Mouse (Mus musculus) liver, embryonic 13.5 days (tissue): ENCODE data around the gene Gm47996. TPM values are rescaled to one million over a fixed set of nuclear protein-coding genes. Genes with fewer than 3 reads are reported as not detected.

Experiments used
- ATAC-seq: fragments of 200-750 bp; cut with Nextera tagmentation; 2 replicates; pipeline ENCODE4 v1.8.0; 2017; ENCODE audit warnings: low read depth, mild to moderate bottlenecking, moderate number of reproducible peaks, moderate library complexity
- DNase-seq: peaks from one replicate; pipeline ENCODE4 v3.0.0; 2022
- H3K27ac ChIP-seq: fragments of 300-500 bp; sonication (generic); 2 replicates; pipeline ENCODE4 v1.5.1; 2015; ENCODE audit warnings: moderate library complexity, mild to moderate bottlenecking, inconsistent platforms
- H3K27me3 ChIP-seq: fragments of 300-500 bp; sonication (generic); 2 replicates; pipeline ENCODE4 v1.6.1; 2015; ENCODE audit warnings: mild to moderate bottlenecking, inconsistent platforms
- H3K36me3 ChIP-seq: fragments of 300-500 bp; sonication (generic); 2 replicates; pipeline ENCODE4 v1.6.1; 2015; ENCODE audit warnings: mild to moderate bottlenecking, inconsistent platforms
- H3K4me1 ChIP-seq: fragments of 300-500 bp; sonication (generic); replicated peaks from 2 replicates; pipeline ENCODE4 v1.6.1; 2015; ENCODE audit warnings: inconsistent platforms
- H3K4me2 ChIP-seq: fragments of 300-500 bp; sonication (generic); 2 replicates; pipeline ENCODE4 v1.6.1; 2015; ENCODE audit warnings: inconsistent platforms, mild to moderate bottlenecking, moderate library complexity
- H3K4me3 ChIP-seq: fragments of 300-500 bp; sonication (generic); replicated peaks from 2 replicates; pipeline ENCODE4 v1.5.1; 2015; ENCODE audit warnings: mild to moderate bottlenecking, inconsistent platforms
- H3K9ac ChIP-seq: fragments of 300-500 bp; sonication (generic); 2 replicates; pipeline ENCODE4 v1.6.1; 2015; ENCODE audit warnings: mild to moderate bottlenecking, inconsistent platforms
- H3K9me3 ChIP-seq: fragments of 300-500 bp; sonication (generic); replicated peaks from 2 replicates; pipeline ENCODE4 v1.6.1; 2016; ENCODE audit warnings: inconsistent platforms
- WGBS: fragments of 180-500 bp; shearing (Covaris S2); methylation state at CpG from one replicate; pipeline ENCODE4 v1.1.7; 2015; ENCODE audit not compliant: insufficient replicate concordance; 5-methylcytosine and 5-hydroxymethylcytosine counted together
- polyA plus RNA-seq: library from polyadenylated mRNA; unstranded; fragments of >200 nt; fragmentation: Nextera tagmentation; extraction: Ambion mirVana; gene quantifications from 2 replicates; pipeline ENCODE4 v1.2.1, GENCODE M21; 2015

Gene Gm47996
- polyA plus RNA-seq, 1 experiment from 2014 or later, result 0.36 TPM

DNA sequence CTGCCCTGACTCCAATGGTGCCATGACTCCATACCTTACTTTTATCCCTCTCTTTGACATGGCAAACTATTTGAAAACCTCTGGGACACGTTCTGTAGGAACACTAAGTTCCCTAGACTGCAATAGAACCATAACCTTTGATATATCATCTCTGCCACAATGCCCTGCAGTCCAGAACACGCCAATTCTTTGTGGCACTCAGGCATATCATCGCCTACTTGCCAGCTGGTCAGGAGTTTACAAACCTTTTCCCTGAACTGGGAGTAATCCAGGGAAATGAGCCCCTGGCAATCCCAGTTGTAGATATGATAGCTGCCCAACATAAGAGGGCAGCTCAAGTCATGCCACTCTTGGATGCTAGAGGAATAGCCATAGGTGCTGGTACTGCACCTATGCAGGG lies 22.4 kb downstream of the Gm47996 start:
- ATAC-seq (no peak), DNase-seq (no peak)
- no peak overlapping the region for H3K27ac ChIP-seq
- H3K4me3 ChIP-seq, result no peak overlapping the region
- H3K27me3 ChIP-seq, result no peaks in the 10 kb centered on the region
- no peaks in the 10 kb centered on the region for H3K4me1 ChIP-seq
- no peaks in the 10 kb centered on the region for H3K9me3 ChIP-seq
- 62% methylated on average over 3 of the region's 3 CpGs for WGBS
- H3K4me2 ChIP-seq, result no peak overlapping the region
- no peak overlapping the region for H3K9ac ChIP-seq
- H3K36me3 ChIP-seq, result no peaks in the 10 kb centered on the region

- H3K4me3 ChIP-seq, result no peak overlapping the region
- no peak overlapping the region for H3K9ac ChIP-seq
- no peaks in the 10 kb centered on the region for H3K36me3 ChIP-seq
- no peak for ATAC-seq
- H3K4me1 ChIP-seq, result peaks cover 6% of the 10 kb centered on the region
- no peak overlapping the region for H3K4me2 ChIP-seq
- H3K27me3 ChIP-seq, result no peaks in the 10 kb centered on the region
- no peak for DNase-seq
- H3K9me3 ChIP-seq, result no peaks in the 10 kb centered on the region
- WGBS, result 60% methylated on average over 3 of the region's 3 CpGs
- no peak overlapping the region for H3K27ac ChIP-seq
Observed at GRCm38 (mm10) chr1:151233756-151234155, 23.8 kb downstream of the Gm47996 start.

- H3K9me3 ChIP-seq, result no peaks in the 10 kb centered on the region
- 55% methylated on average over 2 of the region's 2 CpGs for WGBS
- no peak overlapping the region for H3K4me3 ChIP-seq
- H3K4me2 ChIP-seq, result no peak overlapping the region
- no peaks in the 10 kb centered on the region for H3K36me3 ChIP-seq
- no peak overlapping the region for H3K9ac ChIP-seq
- peaks cover 8% of the 10 kb centered on the region for H3K4me1 ChIP-seq
- H3K27me3 ChIP-seq, result no peaks in the 10 kb centered on the region
- H3K27ac ChIP-seq, result no peak overlapping the region
- DNase-seq, result no peak
- ATAC-seq, result no peak
Observed at GRCm38 (mm10) chr1:151235574-151235973, 25.6 kb downstream of the Gm47996 start.

DNA sequence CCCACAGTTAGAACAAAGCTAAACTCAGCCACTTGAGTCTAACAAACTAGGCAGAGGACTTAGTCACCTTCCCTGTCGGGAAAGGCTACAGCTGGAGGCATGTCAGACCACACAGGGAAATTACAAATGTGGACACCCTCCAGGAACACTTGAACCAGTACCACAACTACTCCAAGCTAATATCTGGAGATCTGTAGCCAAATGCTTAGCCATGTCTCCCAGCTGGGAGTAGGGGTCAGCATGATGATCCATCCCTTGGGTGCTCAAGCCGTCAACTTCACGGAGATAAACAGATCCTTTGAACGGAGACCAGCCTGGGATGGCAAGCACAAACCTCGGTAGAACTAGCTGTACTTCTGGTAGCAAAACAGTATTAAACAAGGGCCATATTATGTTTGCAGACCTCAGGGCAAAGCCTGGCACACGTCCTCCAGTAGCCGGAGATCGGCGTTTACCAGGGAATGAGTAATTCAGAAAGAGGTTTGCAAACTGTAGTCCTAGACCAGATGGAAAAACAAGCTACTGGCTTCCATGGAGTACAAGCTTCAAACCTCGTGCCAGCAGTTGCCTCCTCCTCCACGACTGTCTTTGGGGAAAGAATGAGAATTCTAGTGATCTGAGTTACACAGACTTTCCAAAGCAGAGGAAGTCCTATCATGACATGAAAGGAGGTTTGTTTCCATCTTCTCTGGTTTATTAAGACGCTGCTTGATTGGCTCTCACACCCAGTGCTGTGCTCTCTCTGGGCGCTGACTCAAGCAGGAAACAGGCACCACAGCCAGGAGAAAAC lies 26.4 kb downstream of the Gm47996 start:
- WGBS, result 55% methylated on average over 13 of the region's 13 CpGs
- Histone ChIP-seq H3K9ac (no peak overlapping the region), H3K4me2 (no peak overlapping the region), H3K36me3 (no peaks in the 10 kb centered on the region), H3K9me3 (no peaks in the 10 kb centered on the region), H3K4me1 (peaks cover 8% of the 10 kb centered on the region), H3K27ac (no peak overlapping the region), H3K4me3 (no peak overlapping the region), H3K27me3 (no peaks in the 10 kb centered on the region)
- DNase-seq (no peak), ATAC-seq (no peak)

- no peaks in the 10 kb centered on the region for H3K36me3 ChIP-seq
- no peak overlapping the region for H3K4me2 ChIP-seq
- H3K9me3 ChIP-seq, result no peaks in the 10 kb centered on the region
- ATAC-seq, result no peak
- no peak overlapping the region for H3K9ac ChIP-seq
- peaks cover 8% of the 10 kb centered on the region for H3K4me1 ChIP-seq
- no peak overlapping the region for H3K4me3 ChIP-seq
- H3K27ac ChIP-seq, result no peak overlapping the region
- WGBS, result 78% methylated on average over 3 of the region's 3 CpGs
- H3K27me3 ChIP-seq, result no peaks in the 10 kb centered on the region
- no peak for DNase-seq
Observed at GRCm38 (mm10) chr1:151237780-151238179, 27.8 kb downstream of the Gm47996 start.

- Histone ChIP-seq H3K36me3 (no peaks in the 10 kb centered on the region), H3K4me3 (no peak overlapping the region), H3K4me2 (no peak overlapping the region), H3K27me3 (no peaks in the 10 kb centered on the region), H3K4me1 (peaks cover 16% of the 10 kb centered on the region), H3K9me3 (no peaks in the 10 kb centered on the region), H3K9ac (no peak overlapping the region), H3K27ac (no peak overlapping the region)
- no peak for DNase-seq
- ATAC-seq, result no peak
- 65% methylated on average over 4 of the region's 4 CpGs for WGBS
Observed at GRCm38 (mm10) chr1:151243332-151243731, 33.4 kb downstream of the Gm47996 start.

DNA sequence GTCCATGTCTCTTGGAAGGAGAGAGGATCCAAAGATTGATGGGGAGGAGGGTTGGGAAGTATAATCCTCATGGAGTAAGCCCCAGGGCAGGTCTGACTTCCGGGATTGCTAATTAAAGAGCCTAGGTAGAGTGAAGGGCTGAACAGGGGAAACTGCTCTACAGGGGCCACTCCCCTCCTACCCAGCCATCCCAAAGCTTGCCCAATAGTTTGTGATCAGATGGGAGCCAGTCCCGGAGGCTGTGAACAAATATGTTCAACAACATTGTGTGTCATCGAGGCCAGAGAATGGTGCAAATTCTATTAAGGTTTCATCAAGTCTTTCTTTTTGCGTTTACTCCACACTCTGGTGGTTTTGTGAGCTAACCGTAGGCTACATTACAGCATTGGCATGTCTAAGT lies 34.1 kb downstream of the Gm47996 start:
- no peak for ATAC-seq

GRCm38 (mm10) chr1:151244761-151245160 lies 34.8 kb downstream of the Gm47996 start:
- no peak for DNase-seq
- no peak overlapping the region for H3K27ac ChIP-seq
- no peak for ATAC-seq
- H3K4me3 ChIP-seq, result no peak overlapping the region
- no peaks in the 10 kb centered on the region for H3K9me3 ChIP-seq
- no peak overlapping the region for H3K9ac ChIP-seq
- H3K4me2 ChIP-seq, result no peak overlapping the region
- WGBS, result 83% methylated on average over 4 of the region's 4 CpGs
- H3K36me3 ChIP-seq, result no peaks in the 10 kb centered on the region
- no peaks in the 10 kb centered on the region for H3K27me3 ChIP-seq
- peaks cover 9% of the 10 kb centered on the region for H3K4me1 ChIP-seq

More for the DNA sequence above, 34.1 kb downstream of the Gm47996 start:
- H3K27ac ChIP-seq, result no peak overlapping the region
- 86% methylated on average over 5 of the region's 5 CpGs for WGBS
- no peak overlapping the region for H3K4me2 ChIP-seq
- H3K4me3 ChIP-seq, result no peak overlapping the region
- no peak overlapping the region for H3K9ac ChIP-seq
- no peak for DNase-seq
- H3K4me1 ChIP-seq, result peaks cover 9% of the 10 kb centered on the region
- no peaks in the 10 kb centered on the region for H3K27me3 ChIP-seq
- no peaks in the 10 kb centered on the region for H3K36me3 ChIP-seq
- no peaks in the 10 kb centered on the region for H3K9me3 ChIP-seq

DNA sequence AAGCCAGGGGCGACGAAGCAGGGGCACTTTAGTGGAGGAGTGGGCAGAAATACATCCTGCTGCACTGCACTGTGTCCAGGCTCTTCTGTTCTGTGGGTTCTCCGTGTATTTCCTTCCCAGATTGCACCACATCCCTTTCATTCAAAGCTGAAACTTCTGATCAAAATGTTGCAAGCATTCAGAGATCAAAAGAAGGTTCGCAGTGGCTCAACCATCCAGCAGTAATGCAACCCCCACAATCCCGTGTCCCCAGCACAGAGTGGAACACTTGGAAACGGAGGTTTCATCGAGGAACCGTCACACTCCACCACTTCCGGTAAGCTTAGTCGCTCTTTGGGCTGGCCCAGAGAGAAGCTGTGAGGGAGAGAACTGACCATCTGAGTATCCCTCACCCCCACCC lies 35.2 kb downstream of the Gm47996 start:
- H3K9me3 ChIP-seq, result no peaks in the 10 kb centered on the region
- H3K4me1 ChIP-seq, result peaks cover 9% of the 10 kb centered on the region
- ATAC-seq, result no peak
- H3K27ac ChIP-seq, result no peak overlapping the region
- no peaks in the 10 kb centered on the region for H3K27me3 ChIP-seq
- H3K36me3 ChIP-seq, result no peaks in the 10 kb centered on the region
- no peak for DNase-seq
- no peak overlapping the region for H3K4me3 ChIP-seq
- no peak overlapping the region for H3K9ac ChIP-seq
- H3K4me2 ChIP-seq, result no peak overlapping the region
- WGBS, result 51% methylated on average over 10 of the region's 10 CpGs

- WGBS, result 73% methylated on average over 2 of the region's 2 CpGs
- no peak overlapping the region for H3K4me2 ChIP-seq
- DNase-seq (no peak), ATAC-seq (no peak)
- H3K27me3 ChIP-seq, result no peaks in the 10 kb centered on the region
- H3K9ac ChIP-seq, result no peak overlapping the region
- H3K4me3 ChIP-seq, result no peak overlapping the region
- peaks cover 13% of the 10 kb centered on the region for H3K4me1 ChIP-seq
- H3K36me3 ChIP-seq, result no peaks in the 10 kb centered on the region
- no peaks in the 10 kb centered on the region for H3K9me3 ChIP-seq
- H3K27ac ChIP-seq, result no peak overlapping the region
Observed at GRCm38 (mm10) chr1:151245846-151246245, 35.9 kb downstream of the Gm47996 start.

DNA sequence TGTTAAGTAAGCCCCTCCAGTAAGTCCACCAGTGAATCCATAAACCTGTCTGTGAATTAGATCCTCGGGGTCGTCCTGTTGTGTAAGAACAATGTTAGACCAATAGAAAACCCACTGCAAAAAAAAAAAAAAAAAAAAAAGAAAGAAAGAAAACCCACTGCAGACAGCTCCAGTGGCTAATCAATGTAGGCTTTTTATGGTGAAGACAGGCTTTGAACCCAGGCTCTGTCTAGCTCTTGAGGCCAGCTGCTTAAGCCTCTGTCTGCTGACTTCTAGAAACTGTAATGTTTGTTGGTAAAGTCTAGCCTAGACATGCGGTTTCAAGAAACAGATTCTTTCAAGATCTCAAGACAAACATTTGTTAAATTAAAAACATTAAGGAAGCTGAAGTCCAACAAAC lies 40.2 kb downstream of the Gm47996 start:
- H3K9me3 ChIP-seq, result no peaks in the 10 kb centered on the region
- no peak overlapping the region; the same call in 1 of the 2 replicates for H3K9ac ChIP-seq
- 69% methylated on average over 3 of the region's 3 CpGs for WGBS
- no peak overlapping the region for H3K4me3 ChIP-seq
- peak overlapping the region; percentile 35 for H3K4me2 ChIP-seq
- no peaks in the 10 kb centered on the region for H3K36me3 ChIP-seq
- H3K27ac ChIP-seq, result no peak overlapping the region
- no peaks in the 10 kb centered on the region for H3K27me3 ChIP-seq
- DNase-seq (no peak), ATAC-seq (no peak)
- H3K4me1 ChIP-seq, result peaks cover 22% of the 10 kb centered on the region
